In genomic region chr2:103696177-103696576, GRCm38 (mm10) we compare ENCODE assay signal across 11 mouse cellular contexts.
DNase-seq lines count a peak whose midpoint lies in the region; ATAC-seq and TF ChIP-seq lines count a peak whose summit lies in the region.
"Had no signal": no experiment of that assay in that cellular context is flagged by ENCODE, and none has a peak within 500 bp of the region (broad histone marks: within the 10 kb centered on the region; RNA-seq: fewer than 3 reads in every experiment).

No protein-coding gene starts in this region.

- no peak overlapping the region for H3K27ac ChIP-seq in kidney, adult 2 months (ENCODE audit: insufficient read depth, low read depth, low read length)
- no peak overlapping the region for H3K27ac ChIP-seq in kidney, embryonic 14.5 days (ENCODE audit: low read depth, low read length)
- H3K27ac ChIP-seq in limb, embryonic 14.5 days (replicated peaks; ENCODE audit: low read depth, low read length): peak overlapping the region; percentile 40
- H3K27ac ChIP-seq: midbrain, embryonic 12.5 days had no signal

- intact Hi-C loops in gastrocnemius, postnatal 14 days (cut with DNase I; ENCODE audit: low total_unique reads): no loop called here

- no peaks in the 10 kb centered on the region for H3K36me3 ChIP-seq in kidney, adult 2 months (ENCODE audit: control insufficient read depth, insufficient read depth, low read length)
- H3K36me3 ChIP-seq in kidney, embryonic 14.5 days (ENCODE audit: control insufficient read depth, insufficient read depth, low read length): no peaks in the 10 kb centered on the region
- H3K36me3 ChIP-seq in limb, embryonic 14.5 days (ENCODE audit: control insufficient read depth, insufficient read depth, low read length): peaks cover 6% of the 10 kb centered on the region; the same call in 1 of the 2 replicates
- H3K36me3 ChIP-seq: midbrain, embryonic 12.5 days had no signal

- no peak for TF ChIP-seq POLR2A in kidney, adult 2 months (IDR thresholded peaks at IDR 0.05; ENCODE audit: low read depth, low read length)
- no peak for TF ChIP-seq POLR2A in limb, embryonic 14.5 days (IDR thresholded peaks at IDR 0.05; ENCODE audit: borderline replicate concordance, extremely low read depth, insufficient read depth, insufficient read length)

- H3K4me3 ChIP-seq in kidney, adult 2 months (ENCODE audit: insufficient read depth, low read depth, low read length): no peak overlapping the region
- H3K4me3 ChIP-seq in kidney, embryonic 14.5 days (ENCODE audit: low read length): no peak overlapping the region
- no peak overlapping the region for H3K4me3 ChIP-seq in limb, embryonic 14.5 days (replicated peaks; ENCODE audit: low read length)
- H3K4me3 ChIP-seq: midbrain, embryonic 12.5 days had no signal

- H3K4me2 ChIP-seq in kidney, embryonic 14.5 days (replicated peaks; ENCODE audit: low read depth, low read length): no peak overlapping the region
- H3K4me2 ChIP-seq in limb, embryonic 14.5 days (replicated peaks; ENCODE audit: low read depth, low read length, severe bottlenecking): no peak overlapping the region
- H3K4me2 ChIP-seq: midbrain, embryonic 12.5 days had no signal

- no peak overlapping the region for H3K9ac ChIP-seq in kidney, embryonic 14.5 days (ENCODE audit: low read depth, low read length)
- H3K9ac ChIP-seq in limb, embryonic 14.5 days (ENCODE audit: low read depth, low read length, severe bottlenecking): no peak overlapping the region
- H3K9ac ChIP-seq: midbrain, embryonic 12.5 days had no signal

- no peak for TF ChIP-seq CTCF in kidney, adult 2 months (conservative IDR thresholded peaks at IDR 0.05; ENCODE audit: insufficient read depth, insufficient read length, low read depth, low read length)

- DNase-seq in kidney, adult 2 months: peak; percentile 68
- DNase-seq in gastrocnemius, postnatal 14 days: peak; percentile 69
- DNase-seq in limb, embryonic 14.5 days (ENCODE audit: low spot score): peak; percentile 73
- peak; percentile 56 to 78 for DNase-seq in urinary bladder, postnatal 36 days (ENCODE audit: low spot score in 2 of 2)
- DNase-seq in cerebellum, adult 11 months: no peak
- DNase-seq in layer of hippocampus, adult 11-12 months (ENCODE audit: low spot score): no peak
- no peak for DNase-seq in frontal cortex, postnatal 10 days (ENCODE audit: low spot score in 2 of 2)
- DNase-seq: cerebellum, adult 8-10 months; layer of hippocampus, adult 9-11 months had no signal

- no peaks in the 10 kb centered on the region for H3K27me3 ChIP-seq in kidney, adult 2 months (replicated peaks; ENCODE audit: control insufficient read depth, insufficient read depth, low read length)
- H3K27me3 ChIP-seq in kidney, embryonic 14.5 days (ENCODE audit: control insufficient read depth, insufficient read depth, low read length): no peaks in the 10 kb centered on the region
- no peaks in the 10 kb centered on the region for H3K27me3 ChIP-seq in limb, embryonic 14.5 days (ENCODE audit: control insufficient read depth, insufficient read depth, low read length)
- H3K27me3 ChIP-seq: midbrain, embryonic 12.5 days had no signal

- H3K9me3 ChIP-seq in kidney, embryonic 14.5 days (ENCODE audit: control insufficient read depth, low read length): no peaks in the 10 kb centered on the region
- no peaks in the 10 kb centered on the region for H3K9me3 ChIP-seq in limb, embryonic 14.5 days (ENCODE audit: control insufficient read depth, low read length)
- H3K9me3 ChIP-seq: midbrain, embryonic 12.5 days had no signal

- H3K4me1 ChIP-seq in kidney, adult 2 months (ENCODE audit: control insufficient read depth, insufficient read depth, low read length): no peaks in the 10 kb centered on the region; the same call in 1 of the 2 replicates
- H3K4me1 ChIP-seq in kidney, embryonic 14.5 days (ENCODE audit: control insufficient read depth, insufficient read depth, low read length): no peaks in the 10 kb centered on the region
- peaks cover 32% of the 10 kb centered on the region for H3K4me1 ChIP-seq in limb, embryonic 14.5 days (ENCODE audit: control insufficient read depth, insufficient read depth, low read length)

- no peak for ATAC-seq in kidney, embryonic 14.5 days (ENCODE audit: low FRiP score, low TSS enrichment)
- peak; percentile 67 for ATAC-seq in limb, embryonic 14.5 days (ENCODE audit: low FRiP score, low read depth)

- 46% methylated on average over 3 of the region's 3 CpGs for WGBS in kidney, adult 2 months
- 60% methylated on average over 3 of the region's 3 CpGs for WGBS in kidney, embryonic 14.5 days
- 34% methylated on average over 3 of the region's 3 CpGs for WGBS in limb, embryonic 14.5 days

Comparison
In these comparisons a context has a peak if more than half of its experiments do, and no peak if none do; other contexts are left out.
1. DNase-seq: peak in kidney, adult 2 months (single experiment), gastrocnemius, postnatal 14 days (single experiment), limb, embryonic 14.5 days (single experiment) and urinary bladder, postnatal 36 days (2 of 2); none in cerebellum, adult 11 months (single experiment), layer of hippocampus, adult 11-12 months (single experiment) and frontal cortex, postnatal 10 days (0 of 2).